Mouse (Mus musculus) right cerebral cortex, postnatal 25 days (tissue): ENCODE measurements at regions not wholly inside any gene's neighbourhood (a gene's known extent, or its start where the extent isn't known, plus 50 kb on each side); places are given as distances from the start of the nearest gene placed in this dataset.

Experiments
- DNase-seq: peaks from one replicate; pipeline ENCODE4 v3.0.0; 2022

GRCm38 (mm10) chr8:128171116-128171515, 187.3 kb upstream of the Nrp1 start:
- no peak for DNase-seq

GRCm38 (mm10) chr8:128180214-128180613, 178.2 kb upstream of the Nrp1 start:
- DNase-seq = no peak

- DNase-seq = no peak
Measured at GRCm38 (mm10) chr8:128183081-128183480, 175.3 kb upstream of the Nrp1 start.

- DNase-seq = no peak
Measured at GRCm38 (mm10) chr8:128188321-128188720, 170.1 kb upstream of the Nrp1 start.

GRCm38 (mm10) chr8:128193293-128193887, 165.0 kb upstream of the Nrp1 start:
- DNase-seq = no peak

GRCm38 (mm10) chr8:128200815-128201214, 157.6 kb upstream of the Nrp1 start:
- DNase-seq = no peak

GRCm38 (mm10) chr8:128201635-128202034, 156.8 kb upstream of the Nrp1 start:
- no peak for DNase-seq

- DNase-seq = peak; percentile 18
Measured at GRCm38 (mm10) chr8:128202158-128202886, 156.1 kb upstream of the Nrp1 start.

- DNase-seq = peak; percentile 27
Measured at GRCm38 (mm10) chr8:128204803-128205202, 153.6 kb upstream of the Nrp1 start.

GRCm38 (mm10) chr8:128207138-128207537, 151.3 kb upstream of the Nrp1 start:
- DNase-seq = no peak

- no peak for DNase-seq
Measured at GRCm38 (mm10) chr8:128210761-128211160, 147.6 kb upstream of the Nrp1 start.

- DNase-seq = no peak
Measured at GRCm38 (mm10) chr8:128212223-128212622, 146.2 kb upstream of the Nrp1 start.

GRCm38 (mm10) chr8:128214256-128214655, 144.1 kb upstream of the Nrp1 start:
- no peak for DNase-seq

GRCm38 (mm10) chr8:128218886-128219285, 139.5 kb upstream of the Nrp1 start:
- no peak for DNase-seq

- no peak for DNase-seq
Measured at GRCm38 (mm10) chr8:128219539-128219938, 138.9 kb upstream of the Nrp1 start.

GRCm38 (mm10) chr8:128223092-128223491, 135.3 kb upstream of the Nrp1 start:
- no peak for DNase-seq

- DNase-seq = no peak
Measured at GRCm38 (mm10) chr8:128223522-128223921, 134.9 kb upstream of the Nrp1 start.

GRCm38 (mm10) chr8:128225123-128225522, 133.3 kb upstream of the Nrp1 start:
- no peak for DNase-seq

GRCm38 (mm10) chr8:128235071-128235470, 123.3 kb upstream of the Nrp1 start:
- no peak for DNase-seq

GRCm38 (mm10) chr8:128235527-128235926, 122.9 kb upstream of the Nrp1 start:
- DNase-seq = no peak

GRCm38 (mm10) chr8:128236097-128236496, 122.3 kb upstream of the Nrp1 start:
- no peak for DNase-seq

GRCm38 (mm10) chr8:128238948-128239347, 119.5 kb upstream of the Nrp1 start:
- no peak for DNase-seq

GRCm38 (mm10) chr8:128239783-128240182, 118.6 kb upstream of the Nrp1 start:
- DNase-seq = no peak

GRCm38 (mm10) chr8:128241200-128241599, 117.2 kb upstream of the Nrp1 start:
- no peak for DNase-seq
